Mouse (Mus musculus) heart, embryonic 14.5 days (tissue): ENCODE measurements around the gene Kcp. TPM values are rescaled to one million over a fixed set of nuclear protein-coding genes. Genes with fewer than 3 reads are reported as not detected.
A peak's percentile ranks its signal among the peaks of the same experiment; 100 is the strongest.

Experiments
- ATAC-seq: fragments of 200-750 bp; cut with Nextera tagmentation; 2 replicates; pipeline ENCODE4 v1.8.0; 2017; ENCODE audit warnings: low read depth, moderate TSS enrichment; ENCODE audit not compliant: insufficient number of reproducible peaks, insufficient read depth, low FRiP score
- H3K27ac ChIP-seq, 2 experiments: fragments of 200-500 bp in 1 of 2; fragments of 300-500 bp in 1 of 2; sonication (generic) in 1 of 2; replicated peaks in 1 of 2; 2 replicates each; pipeline ENCODE4 v1.5.1; 2012 to 2014; ENCODE audit warnings: low read depth in 2 of 2, low read length in 2 of 2, control low read depth in 1 of 2, mild to moderate bottlenecking in 1 of 2, mixed read lengths in 1 of 2; ENCODE audit not compliant: control insufficient read depth in 1 of 2, insufficient read depth in 1 of 2
- H3K27me3 ChIP-seq: fragments of 300-500 bp; sonication (generic); 2 replicates; pipeline ENCODE4 v1.6.1; 2014; ENCODE audit warnings: mild to moderate bottlenecking, low read length, control low read depth; ENCODE audit not compliant: control insufficient read depth, insufficient read depth
- H3K36me3 ChIP-seq: fragments of 300-500 bp; sonication (generic); 2 replicates; pipeline ENCODE4 v1.6.1; 2014; ENCODE audit warnings: mild to moderate bottlenecking, control low read depth, low read length, mixed read lengths; ENCODE audit not compliant: control insufficient read depth, insufficient read depth
- H3K4me1 ChIP-seq, 2 experiments: fragments of 200-500 bp in 1 of 2; fragments of 300-500 bp in 1 of 2; sonication (generic) in 1 of 2; 2 replicates each; pipeline ENCODE4 v1.6.1; 2012 to 2014; ENCODE audit warnings: low read length in 2 of 2, control low read depth in 1 of 2, mixed read lengths in 1 of 2; ENCODE audit not compliant: control insufficient read depth in 2 of 2, insufficient read depth in 2 of 2
- H3K4me2 ChIP-seq: fragments of 300-500 bp; sonication (generic); 2 replicates; pipeline ENCODE4 v1.6.1; 2014; ENCODE audit warnings: mild to moderate bottlenecking, low read length
- H3K4me3 ChIP-seq, 2 experiments: fragments of 200-500 bp in 1 of 2; fragments of 300-500 bp in 1 of 2; sonication (generic) in 1 of 2; 2 replicates each; pipeline ENCODE4 v1.5.1; 2012 to 2014; ENCODE audit warnings: low read length in 2 of 2, mild to moderate bottlenecking in 2 of 2, control low read depth in 1 of 2, low read depth in 1 of 2, moderate library complexity in 1 of 2; ENCODE audit not compliant: control insufficient read depth in 1 of 2, insufficient read depth in 1 of 2
- H3K9ac ChIP-seq: fragments of 300-500 bp; sonication (generic); 2 replicates; pipeline ENCODE4 v1.6.1; 2014; ENCODE audit warnings: mild to moderate bottlenecking, low read length
- H3K9me3 ChIP-seq: fragments of 300-500 bp; sonication (generic); 2 replicates; pipeline ENCODE4 v1.6.1; 2016; ENCODE audit warnings: low read length, control low read depth; ENCODE audit not compliant: control insufficient read depth
- WGBS: fragments of 180-500 bp; shearing (Covaris S2); extraction: QIAGEN DNeasy Blood & Tissue Kit; methylation state at CpG from one replicate; pipeline ENCODE4 v1.1.7; 2014; 5-methylcytosine and 5-hydroxymethylcytosine counted together
- polyA plus RNA-seq: library from polyadenylated mRNA; unstranded; fragments of >200 nt; fragmentation: Nextera tagmentation; extraction: Ambion mirVana; gene quantifications from 2 replicates; pipeline ENCODE4 v1.2.1, GENCODE M21; 2014

Gene Kcp
- polyA plus RNA-seq = 10.0 and 10.2 TPM in 2 replicates

GRCm38 (mm10) chr6:29507447-29508309 lies at the start of gene Kcp:
TSS of gene Kcp (minus strand) at chr6:29507952.
- Histone ChIP-seq H3K4me3 (peak within 1 kb of the TSS; percentile 64 to 66), H3K4me1 (peaks cover 15 to 17% of the 10 kb centered on the region in 2 experiments), H3K36me3 (no peaks in the 10 kb centered on the region), H3K4me2 (peak within 1 kb of the TSS; percentile 85), H3K27ac (no peak within 1 kb of the TSS), H3K27me3 (peaks cover 3% of the 10 kb centered on the region; the same call in 1 of the 2 replicates), H3K9me3 (no peaks in the 10 kb centered on the region), H3K9ac (peak within 1 kb of the TSS; percentile 70)
- ATAC-seq = peak; percentile 23
- WGBS = under 1% methylated on average over 45 of the region's 47 CpGs

DNA sequence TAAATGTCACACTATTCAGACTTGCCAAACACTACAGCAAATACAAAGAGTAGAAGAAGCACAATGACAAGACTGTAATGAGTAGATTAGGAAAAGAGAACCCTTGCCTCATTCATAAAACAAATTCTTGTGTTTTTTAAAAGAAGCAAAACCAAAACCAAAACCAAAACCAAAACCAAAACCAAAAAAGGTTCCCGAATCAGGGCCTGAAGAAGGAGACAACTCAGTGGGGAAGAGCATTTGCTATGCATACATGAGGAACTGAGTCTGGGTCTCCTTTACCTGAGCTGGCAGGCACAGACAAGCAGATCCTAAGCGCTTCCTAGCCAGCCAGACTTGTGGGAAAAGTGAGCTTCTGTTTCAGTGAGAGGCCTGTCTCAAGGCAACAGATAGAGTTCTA lies 49.4 kb upstream of the Kcp start:
- Histone ChIP-seq H3K4me2 (no peak overlapping the region), H3K36me3 (peaks cover 99% of the 10 kb centered on the region)

DNA sequence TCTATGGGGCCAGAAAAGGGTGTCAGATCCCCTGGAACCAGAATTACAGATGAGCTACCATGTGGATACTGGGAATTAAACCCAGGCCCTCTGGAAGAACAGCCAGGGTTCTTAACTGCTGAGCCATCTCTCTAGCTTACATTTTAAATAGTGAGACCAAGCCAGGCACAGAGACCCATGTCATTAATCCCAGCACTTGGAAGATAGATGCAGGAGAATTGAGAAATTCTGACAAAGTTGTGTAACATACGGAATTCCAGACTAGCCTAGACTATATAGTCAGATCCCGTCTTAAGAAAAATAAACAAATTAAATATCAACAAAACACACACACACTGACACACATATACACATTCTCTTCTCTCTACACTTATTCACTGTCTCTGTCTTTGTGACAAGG lies 44.8 kb upstream of the Kcp start:
- Histone ChIP-seq H3K36me3 (peaks cover 97% of the 10 kb centered on the region), H3K9me3 (no peaks in the 10 kb centered on the region), H3K9ac (no peak overlapping the region), H3K4me1 (no peaks in the 10 kb centered on the region), H3K4me2 (no peak overlapping the region), H3K27me3 (no peaks in the 10 kb centered on the region), H3K27ac (no peak overlapping the region), H3K4me3 (no peak overlapping the region)
- no peak for ATAC-seq
- WGBS = 84% methylated on average over 2 of the region's 2 CpGs

More for the DNA sequence above, 49.4 kb upstream of the Kcp start:
- no peaks in the 10 kb centered on the region for H3K9me3 ChIP-seq
- no peak overlapping the region for H3K27ac ChIP-seq
- no peak for ATAC-seq
- 93% methylated on average over 2 of the region's 2 CpGs for WGBS
- no peak overlapping the region for H3K9ac ChIP-seq
- H3K4me3 ChIP-seq = no peak overlapping the region
- no peaks in the 10 kb centered on the region for H3K4me1 ChIP-seq
- H3K27me3 ChIP-seq = no peaks in the 10 kb centered on the region

DNA sequence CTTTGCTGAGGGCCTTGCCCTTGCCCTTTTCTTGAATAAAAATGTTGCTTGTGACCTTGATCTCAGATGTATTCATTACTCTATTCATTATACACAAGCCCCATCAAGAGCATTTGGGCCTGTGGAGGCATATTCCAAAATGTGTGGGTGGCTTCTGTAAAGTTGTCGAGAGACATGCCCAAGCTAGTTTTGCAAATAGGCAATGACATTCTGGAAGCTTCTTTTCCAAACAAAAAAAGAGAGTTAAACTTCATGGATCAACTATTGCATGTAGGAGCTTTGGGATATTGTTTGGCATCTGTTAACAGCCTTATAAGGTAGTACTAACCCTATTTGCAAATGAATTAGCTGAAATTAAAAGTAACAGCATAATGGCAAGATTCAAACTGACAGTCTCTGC lies 40.3 kb upstream of the Kcp start:
- H3K4me2 ChIP-seq = no peak overlapping the region
- H3K9me3 ChIP-seq = peaks cover 8% of the 10 kb centered on the region
- no peak overlapping the region for H3K27ac ChIP-seq
- no peaks in the 10 kb centered on the region for H3K27me3 ChIP-seq
- no peak for ATAC-seq
- no peaks in the 10 kb centered on the region for H3K4me1 ChIP-seq
- no peak overlapping the region for H3K9ac ChIP-seq
- 94% methylated on average over 1 of the region's 1 CpGs for WGBS
- peaks cover 91% of the 10 kb centered on the region for H3K36me3 ChIP-seq
- no peak overlapping the region for H3K4me3 ChIP-seq

- Histone ChIP-seq H3K4me1 (no peaks in the 10 kb centered on the region), H3K27ac (no peak overlapping the region), H3K36me3 (peaks cover 91% of the 10 kb centered on the region), H3K9ac (no peak overlapping the region), H3K4me3 (no peak overlapping the region), H3K27me3 (no peaks in the 10 kb centered on the region), H3K9me3 (peaks cover 8% of the 10 kb centered on the region), H3K4me2 (no peak overlapping the region)
- ATAC-seq = no peak
Observed at GRCm38 (mm10) chr6:29547582-29547981, 39.8 kb upstream of the Kcp start.

- no peak for ATAC-seq
- no peaks in the 10 kb centered on the region for H3K27me3 ChIP-seq
- H3K36me3 ChIP-seq = peaks cover 89% of the 10 kb centered on the region
- no peak overlapping the region for H3K27ac ChIP-seq
- H3K9ac ChIP-seq = no peak overlapping the region
- 99% methylated on average over 2 of the region's 2 CpGs for WGBS
- H3K4me2 ChIP-seq = no peak overlapping the region
- H3K4me1 ChIP-seq = no peaks in the 10 kb centered on the region
- peaks cover 8% of the 10 kb centered on the region for H3K9me3 ChIP-seq
- H3K4me3 ChIP-seq = no peak overlapping the region
Observed at GRCm38 (mm10) chr6:29545611-29546010, 37.9 kb upstream of the Kcp start.

GRCm38 (mm10) chr6:29540956-29541355 lies 33.2 kb upstream of the Kcp start:
- 93% methylated on average over 1 of the region's 1 CpGs for WGBS

More at GRCm38 (mm10) chr6:29540956-29541355, 33.2 kb upstream of the Kcp start:
- Histone ChIP-seq H3K4me1 (no peaks in the 10 kb centered on the region), H3K9ac (no peak overlapping the region), H3K4me2 (no peak overlapping the region), H3K9me3 (peaks cover 8% of the 10 kb centered on the region), H3K36me3 (peaks cover 68% of the 10 kb centered on the region), H3K27ac (no peak overlapping the region), H3K27me3 (no peaks in the 10 kb centered on the region), H3K4me3 (no peak overlapping the region)
- ATAC-seq = no peak
